Mouse (Mus musculus) pancreas, adult 10 weeks (tissue): Measurements from ENCODE around the gene Crispld2. TPM values are rescaled to one million over a fixed set of nuclear protein-coding genes. Genes with fewer than 3 reads are reported as not detected.

ENCODE experiments used
- polyA plus RNA-seq: library from polyadenylated mRNA; stranded (reverse); fragments of 350-450 nt; fragmentation: Illumina TruSeq; extraction: RNeasy Lipid Tissue Mini Kit (QIAGEN cat#74804); gene quantifications from one replicate; pipeline ENCODE4 v1.2.3, GENCODE M21; 2015; ENCODE audit warnings: low read depth, low replicate concordance; ENCODE audit not compliant: insufficient read depth

Gene Crispld2
- 14.8 TPM for polyA plus RNA-seq

DNA sequence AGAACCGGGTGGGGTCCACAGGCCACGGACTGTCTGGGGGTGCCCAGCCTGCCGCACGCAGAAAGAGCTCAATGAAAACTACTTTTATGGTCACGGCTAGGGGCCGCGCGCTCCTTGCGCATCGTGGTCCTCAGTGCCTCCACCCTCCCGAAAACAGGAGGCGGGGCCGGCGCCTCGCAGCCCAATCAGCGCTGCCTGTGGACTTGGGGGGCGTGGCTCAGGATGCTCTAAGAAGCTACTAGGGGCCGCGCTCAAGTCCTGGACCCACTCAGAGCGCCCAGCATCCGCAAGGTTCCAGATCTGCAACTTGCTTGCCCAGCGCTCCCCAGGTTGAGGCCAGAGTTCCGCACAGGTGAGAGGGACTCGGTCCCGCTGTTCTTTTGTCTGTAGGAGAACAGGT is at the start of gene Crispld2:
Gene Crispld2, plus strand, starts transcription at position 190 of the 400 bp plus-strand sequence.

DNA sequence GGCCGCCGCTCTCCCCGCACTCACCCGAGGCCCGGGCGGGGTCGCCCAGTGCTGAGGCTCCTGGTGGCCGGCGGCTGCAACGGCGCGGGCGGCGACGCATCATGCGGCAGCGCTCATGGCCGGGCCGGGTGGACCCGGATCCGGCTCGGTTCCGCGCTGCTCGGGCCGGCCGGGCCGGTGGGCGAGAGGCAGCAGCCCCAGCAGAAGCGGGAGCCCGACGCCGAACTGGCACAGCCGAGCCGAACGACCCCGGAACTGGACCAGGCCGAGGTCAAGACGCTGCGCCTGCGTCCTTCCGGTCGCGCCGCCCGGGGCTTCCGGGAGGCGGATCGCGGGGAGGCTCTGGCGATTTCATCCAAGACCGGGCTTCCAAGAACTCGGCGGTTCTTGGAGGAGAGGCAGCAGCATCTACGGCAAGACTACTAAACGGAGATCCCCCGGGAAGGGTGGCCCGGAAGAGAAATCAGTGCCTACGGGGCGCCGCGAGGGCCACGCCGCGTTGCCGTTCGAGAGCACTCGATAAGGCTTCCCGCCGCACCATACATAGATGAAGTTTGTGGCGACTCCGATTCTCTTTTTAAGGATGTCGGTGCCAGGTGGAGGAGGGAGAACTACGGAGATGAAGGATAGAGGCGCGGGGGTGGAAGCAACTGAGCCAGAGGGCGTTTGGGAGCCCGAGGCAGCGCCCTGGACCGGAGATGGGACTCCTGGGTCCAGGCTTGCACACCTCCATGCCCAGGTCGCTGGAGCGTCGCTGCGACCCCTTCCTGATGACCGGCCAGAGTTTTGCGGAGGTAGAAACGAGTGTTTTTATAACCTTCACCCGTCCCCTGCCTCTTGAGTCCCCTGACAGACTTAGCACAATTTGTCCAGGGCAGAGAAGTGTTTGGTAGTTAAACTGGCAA is 109.1 kb downstream of the Crispld2 start, which contains the start of gene Zdhhc7:
Gene Zdhhc7, minus strand, starts transcription at position 415 of the 905 bp plus-strand sequence.

Other genes starting within 250 kb of the Crispld2 start
- 2.4 TPM for gene Tldc1, start 214.0 kb upstream of the Crispld2 start, polyA plus RNA-seq
- gene Cotl1, start 151.9 kb upstream of the Crispld2 start, polyA plus RNA-seq = 13.2 TPM
- gene Klhl36, start 130.2 kb upstream of the Crispld2 start, polyA plus RNA-seq = 2.3 TPM
- 40.6 TPM for gene Usp10, start 82.1 kb upstream of the Crispld2 start, polyA plus RNA-seq
- 7.6 TPM for gene Gm20388, start 81.6 kb upstream of the Crispld2 start, polyA plus RNA-seq
- 6.5 TPM for gene Zdhhc7, start 109.0 kb downstream of the Crispld2 start, polyA plus RNA-seq
- 16.3 TPM for gene 6430548M08Rik, start 121.7 kb downstream of the Crispld2 start, polyA plus RNA-seq
- 2.5 TPM for gene Fam92b, start 185.0 kb downstream of the Crispld2 start, polyA plus RNA-seq
- gene Gse1, start 236.0 kb downstream of the Crispld2 start, polyA plus RNA-seq = 6.9 TPM